Mouse (Mus musculus) thymus, postnatal 10 days (tissue): ENCODE data around the gene Pfkfb3.

ENCODE experiments used
- DNase-seq, 2 experiments: peaks; one replicate each; pipeline ENCODE4 v3.0.0; 2021; ENCODE audit warnings: low spot score in 2 of 2

The Pfkfb3 gene

GRCm38 (mm10) chr2:11501301-11502254 lies 52.3 kb downstream of the Pfkfb3 start:
- DNase-seq = peak; percentile 66 to 83

DNA sequence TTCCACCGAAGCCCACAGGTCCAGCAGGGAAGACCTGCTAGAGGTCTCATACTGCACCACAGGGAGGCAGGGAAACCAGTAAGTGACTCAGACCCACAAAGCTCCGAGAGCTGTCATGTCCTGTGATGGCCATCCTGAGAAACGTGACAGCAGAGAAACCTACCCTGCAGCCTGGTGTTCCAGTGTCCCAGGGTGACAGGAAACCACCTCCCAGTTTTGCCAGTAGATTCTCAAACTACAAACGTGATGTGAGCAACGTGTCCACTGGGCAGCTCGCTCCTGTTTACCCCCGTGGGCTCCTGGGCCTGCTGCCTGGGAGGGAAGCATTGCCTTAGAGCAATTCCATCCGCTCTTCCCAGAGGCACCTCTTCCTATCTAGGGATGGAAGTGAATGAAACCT lies 53.2 kb downstream of the Pfkfb3 start:
- peak in 1 of 2 experiments; percentile 3 for DNase-seq

DNA sequence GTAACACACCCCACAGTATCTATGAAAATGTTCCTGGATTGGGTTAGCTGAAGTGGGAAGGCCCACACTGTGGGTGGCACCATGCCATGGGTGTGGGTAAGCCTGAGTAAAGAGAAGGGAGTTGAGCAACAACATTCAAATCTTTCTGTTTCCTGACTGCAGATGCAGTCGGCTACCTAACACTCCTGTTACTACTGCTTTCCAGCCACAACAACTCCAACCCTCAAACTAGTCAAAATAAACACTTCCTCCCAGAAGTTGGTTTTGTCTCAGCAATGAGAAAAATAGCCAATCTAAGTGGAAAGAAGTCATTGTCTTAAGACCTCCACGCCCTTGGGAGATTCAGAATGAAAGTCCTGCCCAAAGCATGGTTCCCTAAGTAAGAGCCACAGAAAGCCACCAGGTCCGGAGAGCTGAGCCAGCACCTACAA lies 57.3 kb downstream of the Pfkfb3 start:
- no peak for DNase-seq

GRCm38 (mm10) chr2:11494841-11495255 lies 59.0 kb downstream of the Pfkfb3 start:
- DNase-seq = no peak

- DNase-seq = no peak
Measured at GRCm38 (mm10) chr2:11492855-11493254, 61.0 kb downstream of the Pfkfb3 start.

GRCm38 (mm10) chr2:11491471-11491870 lies 62.4 kb downstream of the Pfkfb3 start:
- DNase-seq = no peak

DNA sequence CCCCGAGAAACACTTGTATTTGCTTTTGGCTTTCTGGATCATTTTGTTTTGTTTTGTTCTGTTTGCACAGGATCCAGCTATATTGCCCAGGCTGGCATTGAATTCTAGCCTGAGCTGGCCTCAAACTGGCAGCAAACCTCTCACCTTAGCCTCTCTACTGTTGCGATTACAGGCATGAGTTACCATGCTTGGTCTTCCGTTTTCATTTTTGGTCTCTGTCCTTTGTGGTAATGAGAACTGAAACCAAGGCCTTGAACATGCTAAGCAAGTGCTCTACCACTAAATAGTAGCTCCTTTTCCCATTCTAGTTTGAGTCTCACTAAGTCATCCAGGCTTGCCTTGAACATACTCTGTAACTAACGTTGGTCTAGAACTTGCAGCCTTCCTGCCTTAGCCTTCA lies 63.3 kb downstream of the Pfkfb3 start:
- DNase-seq = no peak

- DNase-seq = no peak
Measured at GRCm38 (mm10) chr2:11483226-11483625, 70.7 kb downstream of the Pfkfb3 start.

DNA sequence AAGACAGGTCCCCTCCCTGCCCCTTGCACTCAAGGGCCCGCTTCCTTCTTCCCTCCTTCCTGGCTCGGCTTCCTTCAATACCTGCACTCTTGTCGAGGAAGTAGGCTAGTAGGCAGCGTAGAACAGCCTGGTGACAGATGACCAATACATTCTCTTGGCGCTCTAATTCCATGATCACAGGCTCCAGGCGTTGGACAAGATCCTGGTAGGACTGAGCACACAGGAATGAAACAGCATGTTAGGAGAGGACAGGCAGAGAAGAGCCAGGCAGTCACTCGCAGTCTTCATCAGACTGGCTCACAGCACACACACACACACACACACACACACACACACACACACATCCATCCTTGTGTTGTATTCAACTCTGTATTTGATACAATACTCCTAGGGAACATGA lies 71.5 kb downstream of the Pfkfb3 start:
- no peak for DNase-seq

DNA sequence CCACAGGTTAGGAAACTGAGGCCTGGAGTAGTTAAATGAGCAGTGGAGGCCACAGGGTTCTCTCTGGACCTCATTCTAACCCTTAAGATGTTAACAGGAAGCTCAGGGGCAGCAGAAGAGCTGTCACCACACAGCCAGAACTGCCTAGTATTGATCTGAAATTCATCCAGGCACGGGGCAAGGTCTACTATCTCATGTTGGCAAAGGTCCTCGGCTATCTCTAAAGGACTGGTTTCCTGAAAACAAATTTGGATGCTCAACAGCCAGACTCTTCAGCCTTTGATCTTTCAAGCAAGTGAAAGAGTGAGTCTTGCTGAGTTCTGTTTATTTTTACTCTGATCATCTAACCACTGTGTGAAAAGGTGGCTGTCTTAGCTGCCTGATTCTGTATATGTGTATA lies 74.9 kb downstream of the Pfkfb3 start:
- DNase-seq = no peak

DNA sequence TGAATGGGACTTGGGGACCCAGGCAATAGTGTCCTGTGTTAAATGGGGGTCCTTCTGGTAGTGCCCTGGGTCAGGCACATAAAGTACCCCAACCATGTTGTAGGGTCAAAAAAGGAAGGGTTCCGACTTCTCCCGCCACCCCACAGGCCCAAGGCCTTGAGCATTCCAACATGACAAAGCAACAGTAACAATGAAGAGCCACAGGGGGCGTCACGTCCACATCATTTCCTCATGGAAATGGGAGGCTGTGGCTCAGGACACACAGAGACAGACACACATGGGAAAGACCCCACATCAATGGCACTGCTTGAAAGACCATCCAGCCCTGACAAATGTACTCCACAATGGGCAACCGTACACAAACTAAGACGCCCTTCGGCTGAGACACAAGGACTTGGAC lies 78.6 kb downstream of the Pfkfb3 start:
- DNase-seq = no peak

GRCm38 (mm10) chr2:11464661-11465099 lies 89.2 kb downstream of the Pfkfb3 start:
- DNase-seq = no peak

DNA sequence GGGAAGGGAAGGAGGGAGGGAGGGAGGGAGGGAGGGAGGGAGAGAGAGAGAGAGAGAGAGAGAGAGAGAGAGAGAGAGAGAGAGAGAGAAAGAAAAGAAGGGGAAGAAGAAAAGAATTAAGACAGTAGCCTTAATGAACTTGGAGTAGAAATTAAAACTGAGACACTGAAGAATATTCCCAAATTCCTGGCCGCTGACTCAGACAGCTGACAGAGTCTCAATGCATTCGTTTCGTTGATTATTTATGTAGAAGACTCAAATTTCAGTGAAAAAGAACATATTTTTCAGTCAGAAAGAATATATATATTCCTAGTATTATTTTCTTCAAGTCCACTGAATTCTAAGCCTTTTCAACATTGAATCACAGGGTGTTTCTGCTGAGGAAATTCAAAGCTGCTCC lies 92.9 kb downstream of the Pfkfb3 start:
- no peak for DNase-seq

DNA sequence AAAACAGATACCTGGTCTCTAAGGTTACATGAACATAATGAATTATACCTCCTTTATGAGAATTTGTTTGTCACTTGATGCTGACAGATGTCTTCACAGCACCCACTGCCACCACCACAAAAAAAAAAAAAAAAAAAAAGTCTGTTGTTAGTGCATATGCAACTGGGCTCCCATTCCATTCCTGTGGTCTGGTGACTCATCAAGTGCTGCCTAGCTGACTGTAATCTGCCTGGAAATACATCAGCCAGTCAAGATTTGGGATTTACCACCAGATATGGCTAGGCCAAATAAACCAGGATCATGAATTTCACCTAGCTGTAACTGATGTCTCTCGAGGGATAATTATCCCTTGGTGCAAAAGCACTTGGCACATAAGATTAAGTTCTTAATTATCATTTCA lies 95.4 kb downstream of the Pfkfb3 start:
- DNase-seq = no peak

- DNase-seq = no peak
Measured at GRCm38 (mm10) chr2:11457904-11458303, 96.0 kb downstream of the Pfkfb3 start.

DNA sequence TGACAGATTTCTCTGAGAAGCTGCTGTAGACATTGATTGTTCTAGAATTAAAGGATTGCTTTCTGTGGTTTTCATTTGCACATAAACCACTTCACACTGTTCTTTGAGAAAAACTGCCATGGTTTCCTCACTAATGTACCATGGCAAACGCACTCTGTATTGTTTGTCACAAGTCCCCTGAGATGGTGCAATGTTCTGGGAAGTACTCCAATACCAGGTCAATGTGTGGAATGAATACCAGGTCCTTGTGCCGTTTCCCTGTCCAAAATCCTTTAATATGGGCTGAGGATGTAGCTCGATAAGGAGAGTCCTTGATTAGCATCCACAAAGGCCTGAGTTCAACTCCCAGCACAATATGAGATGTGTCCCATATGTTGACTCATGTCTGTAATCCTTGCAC lies 105.2 kb downstream of the Pfkfb3 start:
- no peak for DNase-seq

GRCm38 (mm10) chr2:11447865-11448264 lies 106.0 kb downstream of the Pfkfb3 start:
- no peak for DNase-seq

DNA sequence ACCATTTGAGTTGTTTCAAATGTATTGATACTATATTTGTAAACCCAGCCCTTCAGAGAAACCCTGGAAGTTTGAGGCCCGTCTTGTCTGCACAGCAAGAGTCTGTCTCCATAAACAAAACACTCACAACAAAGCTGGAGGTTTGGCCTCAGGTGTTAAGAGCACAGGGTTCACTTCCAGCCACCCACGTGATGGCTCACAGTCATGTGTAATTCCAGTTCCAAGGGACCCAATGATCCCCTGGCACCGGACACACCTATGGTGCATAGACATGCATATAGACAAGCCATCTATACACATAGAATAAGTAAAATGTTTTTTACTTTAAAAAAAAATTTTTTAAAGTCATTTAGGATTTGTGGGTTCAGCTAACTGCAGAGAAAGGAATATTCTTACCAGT lies 108.2 kb downstream of the Pfkfb3 start:
- DNase-seq = no peak

GRCm38 (mm10) chr2:11441864-11442263 lies 112.0 kb downstream of the Pfkfb3 start:
- no peak for DNase-seq

GRCm38 (mm10) chr2:11438231-11438954 lies 115.5 kb downstream of the Pfkfb3 start:
- no peak for DNase-seq

DNA sequence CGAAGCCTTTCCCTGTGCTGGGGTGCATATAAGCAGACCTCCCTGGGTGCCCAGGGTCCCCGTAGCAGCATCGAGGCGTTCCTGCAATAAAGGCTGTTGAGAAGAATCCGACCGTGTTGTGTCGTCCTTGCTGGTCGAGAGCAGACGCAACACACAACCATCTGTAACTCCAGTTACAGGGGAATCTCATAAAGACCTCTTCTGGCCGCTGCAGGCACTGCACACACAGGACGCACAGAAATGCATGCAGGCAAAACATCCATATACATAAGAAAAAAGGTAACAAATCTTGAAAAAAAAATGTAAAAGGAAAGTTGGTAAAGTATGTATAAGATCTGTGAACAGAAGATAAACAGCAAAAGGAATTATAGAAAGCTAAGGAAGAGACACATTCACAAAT lies 117.5 kb downstream of the Pfkfb3 start:
- DNase-seq = no peak

- no peak for DNase-seq
Measured at GRCm38 (mm10) chr2:11433353-11433752, 120.5 kb downstream of the Pfkfb3 start.

GRCm38 (mm10) chr2:11429538-11429937 lies 124.3 kb downstream of the Pfkfb3 start:
- peak in 1 of 2 experiments; percentile 4 for DNase-seq
